Mouse (Mus musculus) cerebellum, postnatal 10 days (tissue): ENCODE data around the gene Apba3.
"Not testable (repeated sequence)": the region's sequence is repeated elsewhere in the genome, so short reads cannot be mapped to it uniquely, and the experiment has no call there.

Source experiments
- DNase-seq, 2 experiments: peaks; one replicate each; pipeline ENCODE4 v3.0.0; 2021; ENCODE audit warnings: mixed read lengths in 2 of 2

Apba3 gene

GRCm38 (mm10) chr10:81266211-81267105 lies at the start of gene Apba3, which contains the start of gene Mrpl54:
TSS of gene Apba3 (plus strand) at chr10:81266960.
TSS of gene Mrpl54 (minus strand) at chr10:81266934.
- peak; percentile 97 to 98 for DNase-seq

DNA sequence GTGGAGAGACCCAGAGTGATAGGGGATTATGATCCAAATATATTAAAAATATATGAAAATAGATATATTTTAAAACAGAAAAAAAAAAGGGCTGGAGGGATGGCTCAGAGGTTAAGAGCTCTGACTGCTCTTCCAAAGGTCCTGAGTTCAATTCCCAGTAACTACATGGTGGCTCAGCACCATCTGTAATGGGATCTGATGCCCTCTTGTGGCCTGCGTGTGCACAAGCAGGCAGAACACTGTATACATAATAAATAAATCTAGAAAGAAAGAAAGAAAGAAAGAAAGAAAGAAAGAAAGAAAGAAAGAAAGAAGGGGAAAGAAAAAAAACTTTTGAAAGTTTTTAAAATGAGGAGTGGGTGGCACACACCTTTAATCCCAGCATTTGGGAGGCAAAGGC lies 49.5 kb upstream of the Apba3 start:
- DNase-seq: peak; percentile 52 to 58

DNA sequence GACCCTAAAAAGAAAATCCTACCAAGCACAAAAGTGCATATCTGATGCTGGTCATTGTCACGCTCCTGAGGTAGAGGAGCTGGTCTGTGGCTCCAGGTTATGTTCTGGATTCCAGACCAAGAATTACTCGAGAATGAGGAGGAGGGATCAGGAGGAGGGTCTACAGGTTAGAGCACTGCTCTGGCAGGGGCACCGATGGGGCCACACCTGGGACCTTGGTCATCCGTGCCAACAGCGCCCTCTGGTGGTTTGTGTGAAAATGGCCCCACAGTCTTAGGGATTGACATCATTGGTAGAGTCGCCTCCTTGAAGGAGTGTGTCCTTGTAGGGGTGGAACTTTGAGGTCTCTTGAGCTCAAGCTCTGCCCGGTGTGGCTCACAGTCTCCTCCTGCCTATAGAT lies 48.8 kb upstream of the Apba3 start:
- peak; percentile 77 to 87 for DNase-seq

GRCm38 (mm10) chr10:81221402-81222015 lies 45.3 kb upstream of the Apba3 start:
- peak in 1 of 2 experiments; percentile 18 for DNase-seq

DNA sequence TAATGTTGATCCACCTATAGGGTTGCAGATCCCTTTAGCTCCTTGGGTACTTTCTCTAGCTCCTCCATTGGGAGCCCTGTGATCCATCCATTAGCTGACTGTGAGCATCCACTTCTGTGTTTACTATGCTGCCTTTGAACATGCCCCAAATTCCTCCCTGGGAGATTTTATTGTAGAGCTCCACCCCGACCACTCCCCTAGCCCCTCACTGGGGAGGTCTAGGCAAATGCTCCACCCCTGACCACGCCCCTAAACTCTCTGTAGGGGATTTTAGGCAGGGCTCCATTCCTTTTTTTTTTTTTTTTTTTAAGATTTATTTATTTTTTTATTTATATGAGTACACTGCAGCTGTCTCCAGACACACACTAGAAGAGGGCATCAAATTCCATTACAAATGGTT lies 43.0 kb upstream of the Apba3 start:
- DNase-seq: not testable (repeated sequence)

DNA sequence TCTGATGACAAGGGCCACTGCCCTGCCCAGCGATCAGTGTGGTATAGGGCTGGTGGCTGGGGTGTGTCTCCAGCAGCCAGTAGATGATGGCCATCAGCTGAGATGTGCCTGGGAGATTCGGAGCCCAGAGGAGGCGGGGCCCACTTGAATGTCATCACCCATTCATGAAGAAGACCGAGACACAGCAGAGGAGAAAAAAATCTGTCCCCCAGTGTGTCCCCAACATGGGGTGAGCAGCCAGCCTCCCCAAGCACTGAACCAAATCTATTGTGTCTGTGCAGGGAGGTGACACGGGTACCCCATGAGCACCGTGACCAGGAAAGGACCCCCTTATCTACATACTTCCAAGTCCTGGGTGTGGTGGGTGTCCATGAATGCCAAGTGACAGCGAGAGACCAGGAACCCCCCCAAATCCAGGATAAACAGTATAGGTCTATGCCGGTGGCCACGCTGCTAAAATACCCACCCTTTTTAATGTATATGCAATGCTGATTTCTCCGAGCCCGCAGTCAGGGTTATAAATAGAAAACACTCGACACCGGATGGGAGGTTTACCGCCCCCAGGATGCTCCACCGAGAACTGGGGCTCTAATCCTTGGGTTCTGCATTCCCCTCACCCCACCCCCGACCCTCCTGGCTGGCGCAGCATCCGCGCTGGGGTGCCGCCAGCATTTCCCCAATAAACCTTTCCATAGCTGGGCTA lies 36.9 kb upstream of the Apba3 start:
- DNase-seq: peak; percentile 58 to 62

DNA sequence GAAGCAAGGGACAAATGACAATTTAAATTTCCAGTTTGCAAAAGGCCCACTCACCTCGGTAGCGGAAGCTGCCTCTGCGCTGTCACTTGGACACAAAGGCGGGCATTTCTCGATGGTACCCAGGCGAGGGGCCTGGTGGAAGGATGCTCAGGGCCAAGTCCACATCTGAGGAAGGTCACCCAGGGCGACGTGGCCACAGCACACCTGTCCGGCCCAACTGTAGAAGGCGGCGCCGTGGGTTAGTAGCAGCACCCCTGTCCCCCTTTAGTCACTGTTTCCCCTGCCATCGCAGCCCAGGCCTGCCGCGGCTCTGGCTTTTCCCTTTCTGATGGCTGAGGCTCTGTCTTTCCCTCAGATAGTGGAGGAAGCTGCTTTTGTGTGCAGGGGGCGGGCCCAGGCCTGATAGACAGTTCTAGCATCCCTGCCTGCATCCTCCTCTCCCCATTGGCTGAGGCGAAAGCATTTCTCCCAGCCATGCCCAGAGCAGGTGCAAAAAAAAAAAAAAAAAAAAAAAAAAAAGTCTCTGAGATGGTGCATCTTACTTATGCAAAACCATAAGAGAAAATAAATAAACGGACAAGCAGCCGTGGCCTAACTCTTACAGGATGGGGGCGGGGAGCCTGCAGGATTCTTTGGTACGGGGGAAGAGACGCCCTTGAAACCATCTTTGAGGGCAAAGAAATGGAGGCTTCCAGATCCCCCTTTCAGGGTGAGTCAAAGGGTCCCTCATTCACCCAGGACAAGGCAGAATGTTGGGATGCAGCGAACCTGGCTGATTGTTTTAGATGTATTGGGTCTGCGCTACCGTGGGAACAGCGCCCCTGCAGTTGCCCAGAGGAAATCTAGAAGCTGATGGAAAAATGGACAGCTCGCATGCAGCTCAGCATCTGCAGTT lies 36.1 kb upstream of the Apba3 start, which contains the start of gene Atcay:
Gene Atcay, minus strand, starts transcription at position 396 of the 895 bp plus-strand sequence.
- peak; percentile 88 to 90 for DNase-seq

DNA sequence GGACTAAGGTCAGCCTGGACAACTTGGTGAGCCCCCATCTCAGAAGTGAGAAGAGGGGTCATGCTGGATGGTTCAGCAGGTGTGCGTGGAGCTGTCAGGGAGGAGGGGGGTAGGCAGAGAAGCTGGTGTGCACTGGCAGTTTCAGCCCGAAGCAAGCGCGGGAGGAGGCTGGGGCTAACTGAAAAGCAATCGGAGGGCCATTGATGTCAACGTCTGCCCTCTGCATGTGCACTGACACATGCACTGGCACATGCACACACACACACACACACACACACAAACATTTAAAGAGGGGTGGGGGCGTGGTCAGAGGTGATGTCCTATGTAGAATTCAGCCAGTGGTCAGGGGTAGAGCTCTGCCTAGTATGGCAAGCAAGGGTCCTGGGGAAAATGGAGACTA lies 35.3 kb upstream of the Apba3 start:
- DNase-seq: peak in 1 of 2 experiments; percentile 19

- peak; percentile 98 for DNase-seq
Measured at GRCm38 (mm10) chr10:81232580-81233225, 34.1 kb upstream of the Apba3 start, which contains the start of gene Zfr2. TSS of gene Zfr2 (plus strand) at chr10:81233155.

DNA sequence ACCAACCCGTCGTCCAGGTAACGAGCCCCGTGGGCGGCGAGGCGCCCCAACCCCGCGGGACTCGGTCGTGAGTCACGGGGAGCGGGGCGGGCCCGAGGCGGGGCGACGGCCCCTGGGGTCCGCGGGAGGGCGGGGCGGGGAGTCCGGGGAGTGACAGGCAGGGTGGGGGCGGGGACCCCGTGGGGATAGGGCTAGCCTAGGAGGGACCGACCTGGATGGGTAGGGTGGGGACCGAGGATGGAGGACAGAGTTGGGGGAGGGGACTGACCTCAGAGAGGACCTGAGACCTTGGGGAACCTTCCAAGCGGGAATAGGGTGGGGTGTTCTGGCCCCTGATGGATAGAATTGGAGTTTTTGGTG lies 33.6 kb upstream of the Apba3 start:
- no peak for DNase-seq

DNA sequence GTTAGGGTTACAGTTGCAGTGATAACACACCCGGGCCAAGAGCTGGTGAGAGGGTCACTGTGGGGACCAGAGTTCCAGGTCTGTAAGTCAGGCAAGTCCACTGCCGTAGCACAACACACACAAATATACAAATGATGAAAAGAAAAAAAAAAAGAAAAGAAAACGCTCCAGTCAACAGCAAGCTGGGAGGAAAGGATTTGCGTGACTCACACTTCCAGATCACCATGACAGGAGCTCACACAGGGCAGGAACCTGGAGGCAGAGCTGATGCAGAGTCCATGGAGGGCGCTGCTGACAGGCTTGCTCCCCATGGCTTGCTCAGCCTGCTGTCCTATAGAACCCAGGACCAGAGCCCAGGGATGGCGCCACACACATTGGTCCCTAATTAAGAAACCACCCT lies 32.6 kb upstream of the Apba3 start:
- no peak for DNase-seq

DNA sequence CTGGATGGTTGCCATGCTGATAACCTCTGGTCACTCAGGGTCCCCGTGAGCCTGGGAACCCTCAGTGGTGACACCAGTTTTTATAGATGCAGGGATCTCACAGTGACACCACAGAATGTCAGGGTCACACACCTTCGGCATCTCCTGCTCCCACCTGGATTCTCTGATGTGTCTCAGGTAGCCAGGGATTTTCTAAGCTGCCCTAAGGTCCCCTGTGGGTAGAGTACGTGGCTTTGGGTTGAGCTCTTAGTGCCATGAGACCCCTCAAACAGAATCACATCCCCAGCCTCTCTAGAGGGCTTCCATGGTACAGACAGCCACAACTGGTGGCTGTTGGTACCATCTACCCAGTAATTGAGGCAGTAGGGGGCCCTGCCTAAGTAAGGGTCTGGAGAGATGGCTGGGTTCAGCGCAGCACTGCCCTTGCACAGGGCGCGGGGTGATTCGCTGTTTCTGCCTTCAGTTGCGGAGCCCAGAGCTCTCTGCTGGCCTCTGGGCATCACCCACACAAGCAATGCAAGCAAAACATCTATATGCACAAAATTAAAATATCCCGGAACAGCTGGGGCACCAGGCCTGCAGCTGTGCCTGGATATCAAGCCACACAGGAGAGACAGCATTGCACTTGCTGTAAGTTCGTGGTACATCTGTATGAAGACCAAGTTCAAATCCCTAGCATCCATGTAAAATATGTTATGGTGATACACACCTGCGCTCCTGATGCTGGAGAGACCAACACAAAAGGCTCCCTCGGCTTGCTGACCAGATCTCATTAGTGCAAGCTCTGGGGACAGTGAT lies 30.1 kb upstream of the Apba3 start:
- DNase-seq: peak in 1 of 2 experiments; percentile 7

DNA sequence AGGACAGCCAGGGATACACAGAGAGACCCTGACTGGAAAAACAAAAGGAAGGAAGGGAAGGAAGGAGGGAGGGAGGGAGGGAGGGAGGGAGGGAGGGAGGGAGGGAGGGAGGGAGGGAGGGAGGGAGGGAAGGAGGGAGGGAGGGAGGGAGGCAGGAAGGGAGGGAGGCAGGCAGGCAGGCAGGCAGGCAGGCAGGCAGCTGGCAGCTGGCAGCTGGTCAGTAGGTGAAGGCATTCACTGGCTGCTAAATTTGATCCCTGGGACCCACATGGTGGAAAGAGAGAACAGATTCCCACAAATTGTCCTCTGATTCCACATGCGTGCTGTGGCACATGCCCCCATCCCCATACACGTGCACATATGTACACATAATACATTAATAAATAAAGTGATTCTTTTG lies 28.1 kb upstream of the Apba3 start:
- peak in 1 of 2 experiments; percentile 22 for DNase-seq

DNA sequence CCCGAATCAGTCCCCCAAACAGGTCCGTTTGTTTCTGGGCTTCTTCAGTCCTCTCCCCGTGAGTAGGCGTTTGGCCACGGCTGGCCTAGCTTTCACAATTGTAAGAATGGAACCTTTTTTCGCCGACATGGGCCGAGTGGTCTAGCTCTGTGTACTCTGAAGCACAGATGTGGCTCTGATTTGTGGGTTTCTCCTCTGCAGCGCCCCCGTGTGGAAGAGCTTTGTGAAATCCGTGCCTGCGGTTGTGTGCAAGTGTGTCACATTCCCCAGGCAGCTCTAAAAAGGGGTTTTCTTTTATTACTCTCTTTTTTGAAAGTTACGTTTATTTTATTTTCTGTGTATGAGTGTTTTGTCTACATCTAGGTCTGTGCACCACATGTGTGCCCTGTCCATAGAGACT lies 25.9 kb upstream of the Apba3 start:
- DNase-seq: peak; percentile 74 to 83

DNA sequence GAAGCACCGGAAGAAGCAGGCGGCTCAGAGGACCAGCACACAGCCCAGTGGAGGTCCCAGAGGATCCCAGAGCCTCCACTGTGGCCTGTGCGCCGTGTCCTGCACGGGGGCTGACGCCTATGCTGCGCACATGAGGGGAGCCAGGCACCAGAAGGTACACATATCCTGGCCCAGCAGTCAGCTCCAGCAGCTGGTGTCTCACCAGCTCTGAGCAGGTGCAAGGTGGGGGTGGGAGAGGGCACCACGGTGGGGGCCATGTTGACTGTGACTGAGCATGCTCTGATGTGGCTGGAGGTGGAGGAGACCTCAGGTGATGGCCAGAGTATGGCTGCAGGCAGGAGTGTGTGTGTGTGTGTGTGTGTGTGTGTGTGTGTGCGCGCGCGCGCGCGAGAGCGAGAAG lies 24.7 kb upstream of the Apba3 start:
- DNase-seq: no peak

GRCm38 (mm10) chr10:81244146-81244545 lies 22.6 kb upstream of the Apba3 start:
- no peak for DNase-seq

DNA sequence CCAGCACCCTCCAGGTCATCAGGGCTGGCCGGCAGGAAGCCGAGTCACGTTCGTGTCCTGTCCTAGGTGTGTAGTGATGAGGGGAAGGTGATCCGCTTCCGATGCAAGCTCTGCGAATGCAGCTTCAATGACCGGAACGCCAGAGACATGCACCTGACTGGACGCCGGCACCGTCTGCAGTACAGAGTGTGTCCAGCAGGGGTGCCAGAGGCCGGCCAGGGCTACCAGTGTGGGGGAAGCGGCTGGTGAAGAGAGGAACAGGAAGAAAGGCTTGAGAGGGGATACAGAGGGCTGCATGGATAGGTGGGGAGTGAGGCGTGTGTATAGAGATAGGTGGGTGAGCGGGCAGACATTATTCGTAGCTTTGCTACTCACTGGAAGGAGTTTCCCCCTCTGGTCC lies 22.2 kb upstream of the Apba3 start:
- DNase-seq: peak; percentile 93 to 96

GRCm38 (mm10) chr10:81245166-81245565 lies 21.6 kb upstream of the Apba3 start:
- DNase-seq: no peak

GRCm38 (mm10) chr10:81247804-81248203 lies 19.0 kb upstream of the Apba3 start:
- no peak for DNase-seq

DNA sequence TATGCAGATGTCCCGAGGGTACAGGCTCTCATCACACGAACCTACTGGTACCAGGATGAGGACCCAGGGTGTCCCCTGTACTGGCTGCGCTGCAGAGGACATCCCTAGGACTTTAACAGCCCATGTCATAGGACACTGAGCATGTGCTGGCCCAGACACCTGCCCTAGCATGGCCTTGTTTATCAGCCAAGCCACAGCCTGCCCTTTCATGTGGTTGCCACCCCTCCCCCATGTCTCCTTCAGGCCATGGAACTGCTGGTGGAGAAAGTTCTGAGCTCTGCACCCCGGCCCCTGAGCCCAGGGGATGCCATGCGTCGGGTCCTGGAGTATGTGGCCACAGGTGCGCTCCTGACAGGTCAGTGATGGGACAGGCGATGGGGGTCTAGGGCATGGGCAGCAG lies 17.3 kb upstream of the Apba3 start:
- DNase-seq: no peak
